Mouse (Mus musculus) forebrain, embryonic 16.5 days (tissue): ENCODE results near the gene Rreb1. TPM values are rescaled to one million over a fixed set of nuclear protein-coding genes. Genes with fewer than 3 reads are reported as not detected.

Experiments used
- ATAC-seq: fragments of 200-750 bp; cut with Nextera tagmentation; 2 replicates; pipeline ENCODE4 v1.8.0; 2017; ENCODE audit warnings: mild to moderate bottlenecking, moderate library complexity
- H3K27ac ChIP-seq: fragments of 300-500 bp; sonication (generic); 2 replicates; pipeline ENCODE4 v1.5.1; 2014; ENCODE audit warnings: low read length, control low read depth
- H3K27me3 ChIP-seq: fragments of 300-500 bp; sonication (generic); replicated peaks from 2 replicates; pipeline ENCODE4 v1.6.1; 2014; ENCODE audit warnings: low read length; ENCODE audit not compliant: control insufficient read depth, insufficient read depth
- H3K36me3 ChIP-seq: fragments of 300-500 bp; sonication (generic); 2 replicates; pipeline ENCODE4 v1.6.1; 2014; ENCODE audit not compliant: control insufficient read depth, insufficient read depth
- H3K4me1 ChIP-seq: fragments of 300-500 bp; sonication (generic); replicated peaks from 2 replicates; pipeline ENCODE4 v1.6.1; 2014; ENCODE audit warnings: low read length; ENCODE audit not compliant: control insufficient read depth, insufficient read depth
- H3K4me2 ChIP-seq: fragments of 300-500 bp; sonication (generic); 2 replicates; pipeline ENCODE4 v1.6.1; 2014; ENCODE audit warnings: mild to moderate bottlenecking, low read length, control low read depth
- H3K4me3 ChIP-seq: fragments of 300-500 bp; sonication (generic); replicated peaks from 2 replicates; pipeline ENCODE4 v1.5.1; 2014; ENCODE audit warnings: mild to moderate bottlenecking, low read length, control low read depth
- H3K9ac ChIP-seq: fragments of 300-500 bp; sonication (generic); replicated peaks from 2 replicates; pipeline ENCODE4 v1.6.1; 2014; ENCODE audit warnings: low read depth, low read length, control low read depth
- H3K9me3 ChIP-seq: fragments of 300-500 bp; sonication (generic); 2 replicates; pipeline ENCODE4 v1.6.1; 2016; ENCODE audit warnings: low read length; ENCODE audit not compliant: control insufficient read depth
- WGBS: fragments of 180-500 bp; shearing (Covaris S2); extraction: QIAGEN DNeasy Blood & Tissue Kit; methylation state at CpG from one replicate; pipeline ENCODE4 v1.1.7; 2014; 5-methylcytosine and 5-hydroxymethylcytosine counted together
- polyA plus RNA-seq: library from polyadenylated mRNA; unstranded; fragments of >200 nt; fragmentation: Nextera tagmentation; extraction: Ambion mirVana; gene quantifications from 2 replicates; pipeline ENCODE4 v1.2.1, GENCODE M21; 2015

Gene Rreb1
- polyA plus RNA-seq, 1 experiment from 2014 or later, result 2.1 TPM

DNA sequence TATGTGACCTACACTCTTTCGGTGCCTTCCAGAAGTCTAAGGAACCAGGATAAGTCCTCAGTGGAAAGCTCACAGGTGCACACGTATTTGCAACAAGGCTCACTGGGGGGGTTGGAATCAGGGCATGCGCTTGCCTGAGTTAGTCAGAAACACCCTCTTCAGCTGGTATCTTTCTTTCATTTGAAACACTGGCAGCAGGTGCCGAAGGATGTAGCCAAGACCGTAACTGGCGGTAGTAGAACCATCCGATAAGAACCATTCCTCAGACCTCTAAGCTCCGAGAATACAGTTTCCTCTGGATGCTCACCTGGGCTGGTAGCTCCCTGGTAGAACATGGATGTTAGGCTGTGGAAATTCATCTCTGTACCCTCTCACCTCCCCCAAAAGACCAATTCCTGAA is 20.6 kb downstream of the Rreb1 start:
- 93% methylated on average over 8 of the region's 8 CpGs for WGBS
- ATAC-seq, result no peak
- H3K4me2 ChIP-seq, result no peak overlapping the region

DNA sequence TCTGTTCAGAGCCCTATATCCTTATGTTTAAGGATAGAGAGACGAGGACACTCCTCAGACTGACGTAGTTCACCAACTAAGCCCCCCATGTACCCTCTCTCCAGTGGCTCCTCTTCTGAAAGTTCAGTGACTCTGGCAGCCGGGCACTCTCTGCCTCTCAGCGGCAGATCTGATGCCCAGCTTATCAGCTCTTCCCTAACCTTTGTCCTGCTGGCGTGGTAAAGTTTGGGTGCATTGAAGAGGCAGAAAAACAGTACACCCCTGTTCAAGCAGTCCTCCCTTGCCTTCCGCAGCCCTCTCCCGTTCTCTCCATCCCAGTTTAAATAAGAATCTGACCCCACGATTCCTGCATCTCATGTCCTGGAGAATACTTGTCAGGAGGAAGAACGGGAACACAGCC is 21.2 kb downstream of the Rreb1 start:
- 91% methylated on average over 9 of the region's 9 CpGs for WGBS
- no peak overlapping the region for H3K4me3 ChIP-seq
- no peaks in the 10 kb centered on the region for H3K36me3 ChIP-seq
- H3K27me3 ChIP-seq, result 0 out of 2 replicates have a peak, but pooled peaks cover 2% of the 10 kb centered on the region
- no peaks in the 10 kb centered on the region for H3K9me3 ChIP-seq
- no peak overlapping the region for H3K27ac ChIP-seq
- no peak for ATAC-seq
- H3K4me1 ChIP-seq, result no peaks in the 10 kb centered on the region
- no peak overlapping the region for H3K9ac ChIP-seq
- no peak overlapping the region for H3K4me2 ChIP-seq

More for the DNA sequence above, 20.6 kb downstream of the Rreb1 start:
- Histone ChIP-seq H3K9ac (no peak overlapping the region), H3K4me3 (no peak overlapping the region), H3K27me3 (0 out of 2 replicates have a peak, but pooled peaks cover 2% of the 10 kb centered on the region), H3K9me3 (no peaks in the 10 kb centered on the region), H3K4me1 (no peaks in the 10 kb centered on the region), H3K27ac (no peak overlapping the region), H3K36me3 (no peaks in the 10 kb centered on the region)

DNA sequence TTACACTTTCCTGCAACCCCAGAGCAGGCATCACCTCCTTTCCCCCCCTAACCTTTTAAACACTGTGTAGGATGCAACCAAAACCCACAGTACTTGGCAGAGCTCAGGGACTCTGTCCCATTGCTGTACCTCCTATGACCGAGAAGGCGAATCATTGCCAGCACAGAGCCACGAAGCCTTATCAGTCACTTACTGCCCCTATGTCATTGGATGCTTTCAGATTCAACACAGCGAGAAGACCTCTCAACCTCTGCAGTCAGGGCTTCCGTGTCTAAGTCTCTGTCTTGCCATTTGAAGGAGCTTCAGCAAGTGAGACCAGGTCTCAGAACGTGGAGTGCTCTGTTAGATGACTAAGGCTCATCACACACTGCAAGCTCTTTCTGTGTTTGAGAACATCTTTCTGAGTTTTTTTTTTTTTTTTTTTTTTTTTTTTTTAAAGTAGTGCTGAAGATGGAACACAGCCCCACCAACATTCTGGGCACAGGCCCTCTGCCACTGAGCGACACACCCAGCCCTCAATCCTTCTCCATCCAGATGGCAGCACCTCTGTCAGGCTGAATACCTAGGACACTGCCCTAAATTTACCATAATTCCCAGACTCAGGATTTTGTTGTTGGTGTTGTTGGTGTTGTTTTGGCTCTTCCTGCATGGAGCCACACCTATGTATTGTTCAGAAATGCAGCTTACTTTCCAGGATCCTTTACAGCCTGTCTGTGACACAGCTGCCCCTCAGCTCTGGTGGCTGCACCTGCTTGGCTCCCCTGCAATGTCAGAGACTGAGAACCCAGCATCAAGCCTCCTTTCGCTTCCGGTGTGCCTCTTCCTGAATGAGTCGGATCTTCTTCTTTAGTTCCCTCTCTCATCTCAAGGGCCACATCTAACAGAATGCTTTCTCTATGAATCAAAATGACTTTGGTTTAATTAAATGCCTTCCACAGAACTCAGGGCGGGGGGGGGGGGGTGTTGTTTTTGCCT is 23.2 kb downstream of the Rreb1 start:
- H3K9ac ChIP-seq, result no peak overlapping the region
- H3K36me3 ChIP-seq, result no peaks in the 10 kb centered on the region
- no peak overlapping the region for H3K4me3 ChIP-seq
- no peak for ATAC-seq
- no peaks in the 10 kb centered on the region for H3K4me1 ChIP-seq
- H3K27me3 ChIP-seq, result 0 out of 2 replicates have a peak, but pooled peaks cover 2% of the 10 kb centered on the region
- H3K4me2 ChIP-seq, result no peak overlapping the region
- no peaks in the 10 kb centered on the region for H3K9me3 ChIP-seq
- WGBS, result 55% methylated on average over 11 of the region's 11 CpGs
- no peak overlapping the region for H3K27ac ChIP-seq

DNA sequence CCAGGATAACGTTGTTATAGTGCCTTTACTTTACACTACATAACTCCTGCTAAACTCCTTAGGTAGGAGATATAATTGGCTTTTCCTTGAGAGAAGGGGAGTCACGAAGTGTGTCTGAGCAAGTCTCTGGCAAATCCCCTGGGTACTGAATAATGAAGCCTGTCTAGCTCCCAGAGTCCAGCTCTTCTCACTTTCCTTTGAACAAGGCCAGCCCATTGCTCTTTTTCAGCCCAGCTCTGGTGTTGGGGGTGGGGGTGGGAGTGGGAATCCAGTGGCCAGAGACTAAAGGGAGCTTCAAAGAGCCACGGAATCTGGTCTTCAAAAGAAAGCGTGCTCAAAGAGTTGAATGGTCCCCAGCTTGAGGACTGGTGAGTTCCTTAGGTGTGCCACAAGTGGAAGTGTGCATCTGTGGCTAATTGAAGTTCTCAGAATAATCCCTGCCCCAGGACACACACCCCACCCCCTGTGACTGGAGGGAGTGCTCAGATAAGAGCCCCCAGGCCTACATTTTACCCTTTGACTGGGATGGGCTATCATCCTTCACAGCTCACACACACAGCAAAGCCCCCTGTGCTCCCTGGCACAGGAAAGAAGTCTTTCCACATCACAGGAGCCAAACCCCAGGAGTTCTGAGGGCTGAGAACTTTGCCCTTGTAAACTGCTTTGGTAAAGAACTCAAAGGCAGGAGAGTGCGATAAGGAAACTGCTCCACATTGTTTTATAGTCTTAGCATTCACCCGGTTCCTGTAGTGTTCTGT is 24.2 kb downstream of the Rreb1 start:
- Histone ChIP-seq H3K4me3 (no peak overlapping the region), H3K36me3 (no peaks in the 10 kb centered on the region), H3K4me1 (no peaks in the 10 kb centered on the region), H3K27me3 (0 out of 2 replicates have a peak, but pooled peaks cover 2% of the 10 kb centered on the region), H3K9me3 (no peaks in the 10 kb centered on the region), H3K27ac (no peak overlapping the region), H3K4me2 (no peak overlapping the region), H3K9ac (no peak overlapping the region)
- no peak; the same call in 1 of the 2 replicates for ATAC-seq
- WGBS, result 7% methylated on average over 6 of the region's 6 CpGs

DNA sequence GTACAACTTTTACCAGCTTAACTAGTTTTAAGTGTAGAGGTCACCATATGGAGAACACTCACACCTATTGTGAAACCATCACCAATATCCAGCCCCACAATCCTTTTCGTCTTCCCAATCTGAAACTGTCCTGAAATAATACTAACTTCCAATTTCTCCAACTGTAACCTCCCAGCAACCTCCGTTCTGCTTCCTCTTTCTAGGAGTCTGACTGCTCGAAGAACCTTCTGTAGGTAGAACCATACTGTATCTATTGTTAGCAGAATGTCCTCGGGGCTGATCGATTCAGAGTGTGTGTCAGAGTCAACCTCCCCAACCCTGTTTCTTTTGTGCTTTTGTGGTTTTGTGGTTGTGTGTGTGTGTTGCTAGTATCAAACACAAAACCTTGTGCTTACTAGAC is 25.0 kb downstream of the Rreb1 start:
- Histone ChIP-seq H3K4me2 (no peak overlapping the region), H3K4me3 (no peak overlapping the region), H3K36me3 (no peaks in the 10 kb centered on the region), H3K27ac (no peak overlapping the region), H3K27me3 (0 out of 2 replicates have a peak, but pooled peaks cover 2% of the 10 kb centered on the region), H3K4me1 (no peaks in the 10 kb centered on the region), H3K9me3 (no peaks in the 10 kb centered on the region), H3K9ac (no peak overlapping the region)
- ATAC-seq, result no peak
- 90% methylated on average over 5 of the region's 5 CpGs for WGBS

GRCm38 (mm10) chr13:37804023-37804422 is 25.8 kb downstream of the Rreb1 start:
- no peak for ATAC-seq
- 0 out of 2 replicates have a peak, but pooled peaks cover 2% of the 10 kb centered on the region for H3K27me3 ChIP-seq
- H3K36me3 ChIP-seq, result no peaks in the 10 kb centered on the region
- no peaks in the 10 kb centered on the region for H3K9me3 ChIP-seq
- H3K4me1 ChIP-seq, result no peaks in the 10 kb centered on the region
- no peak overlapping the region for H3K27ac ChIP-seq
- H3K9ac ChIP-seq, result no peak overlapping the region
- no peak overlapping the region for H3K4me2 ChIP-seq
- H3K4me3 ChIP-seq, result no peak overlapping the region
- 88% methylated on average over 5 of the region's 5 CpGs for WGBS

GRCm38 (mm10) chr13:37815001-37815400 is 36.8 kb downstream of the Rreb1 start:
- no peak overlapping the region for H3K9ac ChIP-seq
- H3K4me1 ChIP-seq, result no peaks in the 10 kb centered on the region
- no peaks in the 10 kb centered on the region for H3K27me3 ChIP-seq
- no peaks in the 10 kb centered on the region for H3K36me3 ChIP-seq
- no peak overlapping the region for H3K4me2 ChIP-seq
- no peak overlapping the region for H3K27ac ChIP-seq
- no peaks in the 10 kb centered on the region for H3K9me3 ChIP-seq
- H3K4me3 ChIP-seq, result no peak overlapping the region
- WGBS, result 85% methylated on average over 9 of the region's 9 CpGs
- no peak for ATAC-seq

DNA sequence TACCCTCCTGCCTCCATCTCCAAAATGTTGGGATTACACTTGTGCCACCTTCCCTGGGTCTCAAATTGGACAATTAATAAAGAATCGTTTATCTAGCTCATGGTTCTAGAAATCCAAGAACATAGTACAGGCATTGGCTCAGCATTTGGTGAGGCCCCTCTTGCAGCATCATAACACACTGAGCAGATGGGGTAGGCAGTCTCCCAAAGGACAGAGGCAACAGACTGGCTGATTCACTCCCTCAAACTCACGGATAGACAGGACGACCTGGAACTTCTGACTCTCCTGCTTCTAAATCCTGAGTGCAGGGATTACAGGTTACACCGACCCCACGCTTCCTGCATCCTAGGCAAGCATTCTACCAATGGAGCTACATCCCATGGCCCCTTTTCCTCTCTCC is 38.5 kb downstream of the Rreb1 start:
- Histone ChIP-seq H3K27me3 (no peaks in the 10 kb centered on the region), H3K9me3 (no peaks in the 10 kb centered on the region), H3K4me3 (no peak overlapping the region), H3K4me2 (no peak overlapping the region), H3K36me3 (no peaks in the 10 kb centered on the region), H3K9ac (no peak overlapping the region), H3K4me1 (no peaks in the 10 kb centered on the region), H3K27ac (no peak overlapping the region)
- 81% methylated on average over 5 of the region's 5 CpGs for WGBS
- no peak for ATAC-seq

DNA sequence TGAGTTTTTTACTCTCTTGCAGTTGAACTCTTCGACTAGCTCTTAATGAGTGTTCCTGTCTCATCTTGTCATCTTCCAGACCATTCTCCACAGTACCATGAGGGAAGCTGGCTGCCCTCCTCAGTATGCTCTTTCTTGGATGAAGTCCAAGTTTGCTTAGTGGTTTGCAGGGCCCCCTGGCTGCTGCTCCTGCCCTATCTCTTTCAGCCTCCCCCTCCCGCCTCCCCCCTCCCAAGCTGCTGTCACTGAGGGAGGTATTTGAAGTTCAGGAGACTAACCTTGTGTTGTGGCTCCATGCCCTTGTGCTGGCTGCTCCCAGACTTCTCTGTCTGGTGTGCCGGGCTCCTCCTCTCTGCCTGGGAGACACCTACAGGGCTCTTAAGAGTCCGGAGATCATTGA is 43.2 kb downstream of the Rreb1 start:
- H3K4me3 ChIP-seq, result no peak overlapping the region
- H3K27ac ChIP-seq, result no peak overlapping the region
- H3K27me3 ChIP-seq, result peaks cover 7% of the 10 kb centered on the region
- no peak overlapping the region for H3K4me2 ChIP-seq
- 45% methylated on average over 3 of the region's 4 CpGs for WGBS
- peaks cover 14% of the 10 kb centered on the region for H3K4me1 ChIP-seq
- no peak overlapping the region for H3K9ac ChIP-seq
- H3K9me3 ChIP-seq, result no peaks in the 10 kb centered on the region
- no peak for ATAC-seq
- H3K36me3 ChIP-seq, result no peaks in the 10 kb centered on the region
